Mouse (Mus musculus): ENCODE results near the gene Ipo13. TPM values are rescaled to one million over a fixed set of nuclear protein-coding genes. Genes with fewer than 3 reads are reported as not detected.

Gene Ipo13
- 63.2 and 67.3 TPM in 2 replicates for polyA plus RNA-seq (2016; fragmentation: Nextera tagmentation; extraction: Ambion mirVana)

DNA sequence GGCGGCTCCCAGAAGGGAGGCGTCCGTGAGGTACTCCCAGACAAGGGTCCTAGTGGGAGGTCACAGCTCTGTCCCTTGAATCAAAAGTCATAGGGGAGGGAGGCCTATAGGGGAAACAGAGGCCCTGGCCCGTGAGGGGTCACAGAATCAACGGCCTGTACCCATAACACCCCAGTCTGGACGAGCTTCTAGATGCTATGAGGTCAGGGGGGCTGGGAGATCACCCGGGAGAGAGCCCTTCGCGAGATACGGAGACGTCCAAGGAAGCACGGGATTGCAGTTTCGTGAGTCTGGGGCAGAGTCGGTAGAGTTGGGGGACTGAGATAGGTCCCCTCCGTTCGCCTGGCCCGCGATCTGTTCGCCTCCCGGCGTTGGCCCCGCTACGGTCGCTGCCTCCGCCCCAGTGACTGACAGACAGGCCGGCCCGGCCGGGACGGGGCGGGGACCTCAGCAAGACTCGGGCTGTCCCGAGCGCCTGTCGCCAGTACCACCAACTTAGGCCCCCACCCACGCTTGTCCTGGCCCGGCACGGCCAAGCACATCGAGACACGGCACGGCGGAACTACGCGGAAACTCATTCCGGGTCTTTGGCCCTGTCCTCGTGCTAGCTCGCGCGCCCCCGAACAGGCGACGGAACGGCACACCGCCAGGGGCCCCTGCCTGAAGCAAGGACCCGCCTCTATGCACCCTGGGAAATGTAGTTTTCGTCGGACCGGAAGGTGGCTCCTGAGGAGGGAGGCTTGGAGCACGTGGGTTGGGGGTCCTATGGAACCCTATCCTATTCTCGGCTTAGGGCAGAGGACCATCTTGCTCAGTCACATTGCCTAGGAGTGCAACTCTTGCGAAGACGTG lies at the start of gene Ipo13:
Gene Ipo13 (minus strand): TSS at position 409 of the 852 bp plus-strand sequence.
- Histone ChIP-seq H3K4me3 (peak within 1 kb of the TSS; percentile 63), H3K4me1 (peaks cover 47% of the 10 kb centered on the region), H3K9me3 (no peaks in the 10 kb centered on the region), H3K36me3 (replicated peaks) (peaks cover 29% of the 10 kb centered on the region), H3K27me3 (ENCODE audit: poor library complexity, severe bottlenecking) (no peaks in the 10 kb centered on the region), H3K27ac (peak within 1 kb of the TSS; percentile 99)
- DNase-seq (ENCODE audit: extremely low spot score, low spot score), result peak; percentile 93
- WGBS, result under 1% methylated on average over 61 of the region's 61 CpGs

GRCm38 (mm10) chr4:117957492-117957891 lies 42.7 kb upstream of the Ipo13 start:
- WGBS, result 69% methylated on average over 4 of the region's 4 CpGs
- peaks cover 61% of the 10 kb centered on the region for H3K36me3 ChIP-seq (replicated peaks)
- no peaks in the 10 kb centered on the region for H3K27me3 ChIP-seq (ENCODE audit: poor library complexity, severe bottlenecking)
- H3K27ac ChIP-seq, result 0 out of 2 replicates have a peak overlapping the region, but pooled peaks have one; percentile 40
- DNase-seq (ENCODE audit: extremely low spot score, low spot score), result no peak
- no peak overlapping the region for H3K4me3 ChIP-seq
- no peaks in the 10 kb centered on the region; the same call in 1 of the 2 replicates for H3K4me1 ChIP-seq
- H3K9me3 ChIP-seq, result peaks cover under 1% of the 10 kb centered on the region; the same call in 1 of the 2 replicates

- H3K4me3 ChIP-seq, result no peak overlapping the region
- H3K4me1 ChIP-seq, result peaks cover 12% of the 10 kb centered on the region
- 0 out of 2 replicates have a peak overlapping the region, but pooled peaks have one; percentile 25 for H3K27ac ChIP-seq
- WGBS, result 92% methylated on average over 7 of the region's 7 CpGs
- no peak for DNase-seq (ENCODE audit: extremely low spot score, low spot score)
- H3K27me3 ChIP-seq (ENCODE audit: poor library complexity, severe bottlenecking), result no peaks in the 10 kb centered on the region
- peaks cover 6% of the 10 kb centered on the region; the same call in 1 of the 2 replicates for H3K9me3 ChIP-seq
- peaks cover 29% of the 10 kb centered on the region for H3K36me3 ChIP-seq (replicated peaks)
Observed at GRCm38 (mm10) chr4:117947493-117947892, 32.7 kb upstream of the Ipo13 start.

DNA sequence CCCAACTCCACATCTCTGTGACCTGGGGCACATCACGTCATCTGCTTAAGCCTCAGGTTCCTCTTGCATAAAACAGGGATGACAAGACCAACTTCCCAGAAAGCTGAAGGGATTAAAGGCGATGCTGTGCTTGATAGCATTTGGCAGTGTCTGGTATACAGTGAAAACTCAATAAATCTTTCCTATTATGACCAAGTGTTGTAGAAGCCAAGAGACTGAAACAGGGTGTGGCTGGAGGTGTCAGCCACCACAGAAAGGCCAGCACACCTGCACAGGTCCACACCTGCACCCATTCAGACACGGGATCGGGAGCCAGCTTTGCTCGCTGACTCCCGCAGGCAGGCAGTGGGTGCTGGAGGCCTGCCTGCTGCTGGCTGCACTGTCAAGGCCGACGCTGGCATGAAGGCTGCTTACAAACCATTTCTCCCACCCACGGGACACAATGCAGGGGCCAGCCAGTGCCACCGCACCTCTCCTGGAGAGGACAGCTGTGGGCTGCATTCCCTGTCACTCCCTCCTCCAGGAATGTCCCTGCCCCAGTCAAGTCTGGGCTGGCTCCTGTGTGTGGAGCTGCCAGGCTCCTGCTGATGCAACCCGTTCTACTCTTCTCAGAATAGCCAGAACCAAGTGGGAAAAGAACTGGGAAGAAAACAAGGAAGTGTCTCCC lies 32.0 kb upstream of the Ipo13 start:
- Histone ChIP-seq H3K4me1 (peaks cover 12% of the 10 kb centered on the region), H3K9me3 (no peaks in the 10 kb centered on the region), H3K27ac (peak overlapping the region; percentile 25; the same call in 1 of the 2 replicates), H3K27me3 (ENCODE audit: poor library complexity, severe bottlenecking) (no peaks in the 10 kb centered on the region), H3K36me3 (replicated peaks) (peaks cover 21% of the 10 kb centered on the region), H3K4me3 (no peak overlapping the region)
- WGBS, result 88% methylated on average over 11 of the region's 11 CpGs
- DNase-seq (ENCODE audit: extremely low spot score, low spot score), result no peak

GRCm38 (mm10) chr4:117943317-117943716 lies 28.5 kb upstream of the Ipo13 start:
- H3K27ac ChIP-seq, result peak overlapping the region; percentile 62

GRCm38 (mm10) chr4:117936964-117937363 lies 22.2 kb upstream of the Ipo13 start:
- no peak overlapping the region for H3K27ac ChIP-seq
- H3K4me1 ChIP-seq, result no peaks in the 10 kb centered on the region
- H3K27me3 ChIP-seq (ENCODE audit: poor library complexity, severe bottlenecking), result 0 out of 2 replicates have a peak, but pooled peaks cover 3% of the 10 kb centered on the region
- DNase-seq (ENCODE audit: extremely low spot score, low spot score), result no peak
- WGBS, result 99% methylated on average over 5 of the region's 5 CpGs
- H3K9me3 ChIP-seq, result no peaks in the 10 kb centered on the region
- peaks cover 37% of the 10 kb centered on the region for H3K36me3 ChIP-seq (replicated peaks)
- no peak overlapping the region for H3K4me3 ChIP-seq

More at GRCm38 (mm10) chr4:117943317-117943716, 28.5 kb upstream of the Ipo13 start:
- 53% methylated on average over 5 of the region's 5 CpGs for WGBS
- DNase-seq (ENCODE audit: extremely low spot score, low spot score), result no peak
- H3K36me3 ChIP-seq (replicated peaks), result peaks cover 28% of the 10 kb centered on the region
- H3K9me3 ChIP-seq, result no peaks in the 10 kb centered on the region
- peaks cover 12% of the 10 kb centered on the region for H3K4me1 ChIP-seq
- H3K27me3 ChIP-seq (ENCODE audit: poor library complexity, severe bottlenecking), result no peaks in the 10 kb centered on the region
- no peak overlapping the region for H3K4me3 ChIP-seq

DNA sequence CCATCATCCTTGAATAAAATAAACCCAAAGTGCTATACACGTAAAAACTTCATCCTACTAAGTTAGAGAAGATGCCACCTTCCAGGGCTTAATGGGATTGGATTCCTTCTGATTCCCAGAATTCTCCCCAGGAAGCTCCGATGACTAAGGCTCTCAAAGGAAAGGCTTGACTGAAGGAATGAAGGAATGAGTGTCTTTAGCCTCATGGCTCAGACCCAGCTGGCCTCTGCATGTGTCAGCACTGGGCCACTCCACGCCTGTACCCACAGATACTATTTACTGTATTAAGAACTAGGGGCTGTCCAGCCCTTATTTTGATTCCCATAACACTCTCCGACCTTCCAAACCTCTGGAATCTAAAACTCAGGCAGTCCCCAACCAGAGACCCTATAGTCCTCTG lies 19.3 kb upstream of the Ipo13 start:
- Histone ChIP-seq H3K4me1 (peaks cover 12% of the 10 kb centered on the region), H3K4me3 (no peak overlapping the region), H3K27me3 (ENCODE audit: poor library complexity, severe bottlenecking) (peaks cover 24% of the 10 kb centered on the region), H3K36me3 (replicated peaks) (peaks cover 21% of the 10 kb centered on the region), H3K9me3 (no peaks in the 10 kb centered on the region), H3K27ac (no peak overlapping the region)
- DNase-seq (ENCODE audit: extremely low spot score, low spot score), result no peak
- WGBS, result 88% methylated on average over 4 of the region's 4 CpGs

DNA sequence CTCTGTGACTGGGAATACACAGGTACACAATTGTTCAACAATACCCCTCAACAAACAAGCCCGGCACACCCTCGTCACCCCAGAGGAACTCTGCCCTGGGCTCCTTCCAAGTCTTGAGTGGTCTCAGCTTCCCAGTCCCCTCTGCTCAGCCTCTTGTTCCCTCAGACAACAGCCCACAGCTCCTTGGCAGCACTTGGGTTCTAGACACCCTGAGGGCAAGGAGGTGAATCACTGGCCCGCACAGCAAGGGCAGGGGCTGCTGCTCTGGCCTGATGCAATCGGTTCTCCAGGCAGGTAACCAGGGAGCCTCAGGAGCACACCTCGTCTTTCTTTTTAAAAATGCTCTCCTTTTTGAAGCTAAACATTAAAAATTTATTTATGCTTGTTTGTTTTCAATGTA lies 18.4 kb upstream of the Ipo13 start:
- Histone ChIP-seq H3K27ac (no peak overlapping the region), H3K4me3 (no peak overlapping the region), H3K9me3 (no peaks in the 10 kb centered on the region), H3K4me1 (peaks cover 20% of the 10 kb centered on the region), H3K27me3 (ENCODE audit: poor library complexity, severe bottlenecking) (peaks cover 33% of the 10 kb centered on the region), H3K36me3 (replicated peaks) (peaks cover 19% of the 10 kb centered on the region)
- WGBS, result 86% methylated on average over 5 of the region's 5 CpGs
- DNase-seq (ENCODE audit: extremely low spot score, low spot score), result no peak

GRCm38 (mm10) chr4:117929391-117929881 lies 14.6 kb upstream of the Ipo13 start, which contains the start of gene Artn:
TSS of gene Artn (minus strand) at chr4:117929763.
- Histone ChIP-seq H3K27ac (peak within 1 kb of the TSS; percentile 56; the same call in 1 of the 2 replicates), H3K9me3 (no peaks in the 10 kb centered on the region), H3K4me1 (peaks cover 40% of the 10 kb centered on the region), H3K36me3 (replicated peaks) (peaks cover 11% of the 10 kb centered on the region), H3K4me3 (peak within 1 kb of the TSS; percentile 55), H3K27me3 (ENCODE audit: poor library complexity, severe bottlenecking) (peaks cover 71% of the 10 kb centered on the region)
- DNase-seq (ENCODE audit: extremely low spot score, low spot score), result peak; percentile 63
- WGBS, result 1% methylated on average over 33 of the region's 33 CpGs

DNA sequence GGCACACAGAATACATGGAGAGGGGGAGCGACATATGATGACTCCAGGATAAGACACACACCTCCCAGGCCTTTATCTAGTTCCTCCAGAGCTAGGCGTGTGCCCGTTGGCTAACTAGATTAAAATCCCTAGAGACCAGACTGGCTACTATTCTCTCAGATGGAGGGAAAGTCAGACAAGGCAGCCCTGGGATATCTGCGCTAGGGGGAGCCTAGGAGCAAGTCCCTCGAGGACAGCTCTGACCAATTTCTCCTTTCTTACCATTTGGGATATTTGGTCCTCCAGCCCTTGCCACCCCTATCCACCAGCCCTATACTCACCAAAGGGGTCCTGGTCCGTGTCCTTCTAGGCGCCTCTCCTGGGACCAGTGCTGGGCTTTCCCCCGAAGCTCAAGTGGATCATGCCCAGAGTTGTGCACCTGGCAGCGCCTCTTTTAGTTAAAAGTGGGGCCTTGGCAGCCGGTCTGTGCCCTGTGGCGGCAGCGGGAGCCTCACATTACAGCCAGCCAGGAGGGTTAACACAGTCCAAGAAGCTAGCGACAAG lies 14.0 kb upstream of the Ipo13 start:
- H3K4me3 ChIP-seq, result peak overlapping the region; percentile 55
- peak overlapping the region; percentile 56; the same call in 1 of the 2 replicates for H3K27ac ChIP-seq
- peaks cover 78% of the 10 kb centered on the region for H3K27me3 ChIP-seq (ENCODE audit: poor library complexity, severe bottlenecking)
- no peaks in the 10 kb centered on the region for H3K9me3 ChIP-seq
- H3K36me3 ChIP-seq (replicated peaks), result peaks cover 11% of the 10 kb centered on the region
- peak; percentile 61 for DNase-seq (ENCODE audit: extremely low spot score, low spot score)
- peaks cover 40% of the 10 kb centered on the region for H3K4me1 ChIP-seq
- 3% methylated on average over 13 of the region's 13 CpGs for WGBS

GRCm38 (mm10) chr4:117928234-117928633 lies 13.4 kb upstream of the Ipo13 start:
- Histone ChIP-seq H3K4me1 (peaks cover 40% of the 10 kb centered on the region), H3K27ac (no peak overlapping the region), H3K36me3 (replicated peaks) (peaks cover 11% of the 10 kb centered on the region), H3K27me3 (ENCODE audit: poor library complexity, severe bottlenecking) (peaks cover 83% of the 10 kb centered on the region), H3K9me3 (no peaks in the 10 kb centered on the region), H3K4me3 (peak overlapping the region; percentile 9; the same call in 1 of the 2 replicates)
- WGBS, result 15% methylated on average over 6 of the region's 6 CpGs
- peak; percentile 76 for DNase-seq (ENCODE audit: extremely low spot score, low spot score)

Measured in forebrain, embryonic 10.5 days (tissue).